Mouse (Mus musculus) spleen, postnatal 4 days (tissue): ENCODE data around the gene Tmem273.
A peak's percentile ranks its signal among the peaks of the same experiment; 100 is the strongest.

Experiments
- DNase-seq, 2 experiments: peaks; one replicate each; pipeline ENCODE4 v3.0.0; 2022; ENCODE audit warnings: low spot score in 2 of 2

The Tmem273 gene

DNA sequence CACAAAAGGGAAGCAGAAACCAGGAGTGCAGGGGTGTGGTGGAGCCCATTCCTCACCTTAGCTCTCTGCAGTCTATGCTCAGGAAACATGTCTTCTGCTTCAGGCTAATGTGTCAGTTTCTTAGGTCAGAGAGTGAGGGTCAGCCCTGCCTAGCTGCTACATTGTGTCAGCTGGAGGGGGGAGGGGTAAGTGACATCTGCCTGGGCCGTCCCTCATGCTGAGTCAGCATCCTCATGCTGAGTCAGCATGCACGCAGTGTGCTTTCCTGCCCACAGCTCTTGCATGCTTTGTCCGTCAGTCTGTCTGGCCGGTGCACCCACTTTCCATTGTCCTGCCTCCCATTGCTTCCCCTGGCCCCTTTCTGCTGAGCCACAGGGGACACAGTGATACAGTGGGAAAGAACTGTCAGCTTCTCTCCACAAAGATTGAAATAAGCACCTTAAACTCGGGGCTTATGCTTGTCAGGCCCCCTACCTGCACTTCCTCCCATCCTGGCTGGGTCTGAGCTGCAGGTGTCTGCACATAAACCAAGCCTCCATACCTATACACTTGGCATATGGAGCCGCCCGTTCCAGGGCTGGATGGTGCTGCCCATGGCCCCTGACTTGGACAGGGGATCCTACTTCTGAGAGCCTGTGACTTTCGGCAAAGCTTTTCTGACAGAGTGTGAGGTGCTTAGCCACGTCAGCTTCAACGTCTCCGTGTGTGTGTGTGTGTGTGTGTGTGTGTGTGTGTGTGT, 74.2 kb downstream of the Tmem273 start:
- DNase-seq, result peak in 1 of 2 experiments; percentile 40

DNA sequence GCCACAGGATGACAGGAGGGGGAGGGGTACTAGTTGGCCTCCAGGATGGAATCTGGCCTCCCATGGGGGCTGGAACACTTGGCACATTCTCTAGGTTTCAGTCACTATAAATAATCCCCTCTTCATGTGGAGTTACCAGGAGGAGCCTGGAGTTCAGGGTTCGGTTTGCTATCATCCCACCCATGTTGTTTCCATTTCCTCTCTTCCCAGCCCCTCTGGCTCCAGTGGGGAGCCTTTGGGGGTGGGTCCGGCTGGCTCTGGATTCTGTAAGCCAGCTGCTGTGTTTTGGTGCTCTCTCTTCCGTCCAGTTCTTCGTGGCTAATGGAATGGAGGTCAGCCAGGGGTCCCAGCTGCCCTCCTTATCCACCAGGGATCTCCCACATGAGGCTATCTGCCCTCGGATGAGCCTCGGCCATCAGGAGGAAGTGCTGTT, 75.4 kb downstream of the Tmem273 start:
- DNase-seq, result no peak

DNA sequence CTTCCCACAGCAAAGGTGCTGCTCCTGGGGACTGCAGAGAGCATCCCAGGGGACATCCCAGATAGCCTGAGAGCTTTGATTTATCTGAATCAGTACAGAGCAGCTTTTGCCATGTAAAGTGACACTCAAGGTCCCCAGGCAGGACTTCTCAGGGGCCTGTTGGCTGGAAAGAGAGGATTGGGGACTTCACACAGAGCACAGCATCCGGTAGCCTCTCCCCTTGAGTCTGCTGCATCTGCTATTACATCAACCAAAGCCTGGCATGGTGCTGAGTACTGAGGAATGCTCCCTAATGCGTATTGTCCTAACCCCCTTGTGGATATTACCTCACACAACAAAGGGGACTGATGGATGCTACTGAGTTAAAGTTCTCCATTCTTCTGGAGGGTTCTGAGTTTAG, 75.9 kb downstream of the Tmem273 start:
- DNase-seq, result no peak

DNA sequence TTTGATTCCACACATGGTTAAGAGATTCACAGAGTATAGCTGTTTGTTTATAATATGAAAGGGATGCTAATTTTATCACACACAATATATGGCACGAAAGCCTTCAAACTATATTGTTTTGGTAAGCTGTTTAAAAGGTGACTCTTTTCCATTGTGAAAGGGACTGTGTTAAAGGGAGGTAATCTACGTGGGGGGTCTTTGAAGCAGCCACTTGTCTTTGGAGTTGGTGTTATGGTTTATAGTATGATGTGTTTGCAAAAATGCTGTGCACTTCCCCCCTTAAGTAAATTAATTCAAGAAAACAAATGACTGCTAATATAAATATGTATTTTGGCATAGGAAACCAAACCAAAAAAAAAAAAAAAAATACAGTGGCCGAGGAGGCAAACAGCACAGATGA, 79.6 kb downstream of the Tmem273 start:
- DNase-seq, result no peak
